In genomic region chr17:48802673-48803072, GRCm38 (mm10) we compare ENCODE assay signal across 10 mouse cellular contexts.
"Had no signal": no experiment of that assay in that cellular context is flagged by ENCODE, and none has a peak within 500 bp of the region (broad histone marks: within the 10 kb centered on the region; RNA-seq: fewer than 3 reads in every experiment).

No protein-coding gene starts in this region.

- ATAC-seq: intestine, embryonic 15.5 days; liver, embryonic 12.5 days; midbrain, embryonic 16.5 days had no signal

- DNase-seq: kidney, adult 18-20 months; kidney, postnatal 10 days; kidney, postnatal 4 days; lung, embryonic 14.5 days; lung, postnatal 10 days; thymus, adult 2 months; thymus, postnatal 36 days had no signal
